Mouse (Mus musculus): ENCODE measurements around the gene Xbp1. TPM values are rescaled to one million over a fixed set of nuclear protein-coding genes. Genes with fewer than 3 reads are reported as not detected.

Gene Xbp1
- polyA plus RNA-seq, 1 experiment from 2014 or later, result 127 TPM

Other genes with a start within 250 kb of the Xbp1 start
- 13.6 and 13.7 TPM in 2 replicates for gene Znrf3, start 75.8 kb upstream of the Xbp1 start, polyA plus RNA-seq (2016; fragmentation: Nextera tagmentation; extraction: Ambion mirVana)
- gene Ccdc117, start 21.5 kb downstream of the Xbp1 start, polyA plus RNA-seq (2016; fragmentation: Nextera tagmentation; extraction: Ambion mirVana), result 30.1 and 33.0 TPM in 2 replicates
- gene Ankrd36, start 49.0 kb downstream of the Xbp1 start, polyA plus RNA-seq (2016; fragmentation: Nextera tagmentation; extraction: Ambion mirVana), result not detected in 2 replicates
- gene Mrps24, start 195.0 kb downstream of the Xbp1 start, polyA plus RNA-seq (2016; fragmentation: Nextera tagmentation; extraction: Ambion mirVana), result 168 and 177 TPM in 2 replicates
- gene Urgcp, start 241.7 kb downstream of the Xbp1 start, polyA plus RNA-seq (2016; fragmentation: Nextera tagmentation; extraction: Ambion mirVana), result 24.6 and 25.7 TPM in 2 replicates